Mouse (Mus musculus): ENCODE measurements around the gene Slit1.
A peak's percentile ranks its signal among the peaks of the same experiment; 100 is the strongest.

The Slit1 gene

GRCm38 (mm10) chr19:41743396-41743795, at the start of gene Slit1:
Gene Slit1, minus strand, starts transcription at chr19:41743665.
- DNase-seq (ENCODE audit: low spot score in 2 of 2): no peak

GRCm38 (mm10) chr19:41792934-41793486, 49.5 kb upstream of the Slit1 start:
- no peak for DNase-seq (ENCODE audit: low spot score in 2 of 2)

GRCm38 (mm10) chr19:41791384-41791783, 47.9 kb upstream of the Slit1 start:
- no peak for DNase-seq (ENCODE audit: low spot score in 2 of 2)

- no peak for DNase-seq (ENCODE audit: low spot score in 2 of 2)
These were observed 45.9 kb upstream of the Slit1 start for GRCm38 (mm10) chr19:41789110-41789961.

- DNase-seq (ENCODE audit: low spot score in 2 of 2): no peak
These were observed 43.4 kb upstream of the Slit1 start for GRCm38 (mm10) chr19:41786896-41787295.

GRCm38 (mm10) chr19:41777514-41777913, 34.0 kb upstream of the Slit1 start:
- DNase-seq (ENCODE audit: low spot score in 2 of 2): peak in 1 of 2 experiments; percentile 18

GRCm38 (mm10) chr19:41768711-41769110, 25.2 kb upstream of the Slit1 start:
- no peak for DNase-seq (ENCODE audit: low spot score in 2 of 2)

GRCm38 (mm10) chr19:41766628-41767027, 23.2 kb upstream of the Slit1 start:
- no peak for DNase-seq (ENCODE audit: low spot score in 2 of 2)

- peak; percentile 78 to 86 for DNase-seq (ENCODE audit: low spot score in 2 of 2)
These were observed 20.6 kb upstream of the Slit1 start for GRCm38 (mm10) chr19:41763870-41764660.

- peak in 1 of 2 experiments; percentile 11 for DNase-seq (ENCODE audit: low spot score in 2 of 2)
These were observed 18.1 kb upstream of the Slit1 start for GRCm38 (mm10) chr19:41761529-41761928.

GRCm38 (mm10) chr19:41759765-41760164, 16.3 kb upstream of the Slit1 start:
- no peak for DNase-seq (ENCODE audit: low spot score in 2 of 2)

- no peak for DNase-seq (ENCODE audit: low spot score in 2 of 2)
These were observed 15.8 kb upstream of the Slit1 start for GRCm38 (mm10) chr19:41759270-41759669.

GRCm38 (mm10) chr19:41754760-41755159, 11.3 kb upstream of the Slit1 start:
- DNase-seq (ENCODE audit: low spot score in 2 of 2): no peak

- no peak for DNase-seq (ENCODE audit: low spot score in 2 of 2)
These were observed 8.4 kb upstream of the Slit1 start for GRCm38 (mm10) chr19:41751906-41752305.

GRCm38 (mm10) chr19:41747436-41747835, 4.0 kb upstream of the Slit1 start:
- no peak for DNase-seq (ENCODE audit: low spot score in 2 of 2)

GRCm38 (mm10) chr19:41745941-41746557, 2.6 kb upstream of the Slit1 start:
- peak in 1 of 2 experiments; percentile 26 for DNase-seq (ENCODE audit: low spot score in 2 of 2)

GRCm38 (mm10) chr19:41738896-41739295, 4.6 kb downstream of the Slit1 start:
- DNase-seq (ENCODE audit: low spot score in 2 of 2): no peak

GRCm38 (mm10) chr19:41738429-41738805, 5.0 kb downstream of the Slit1 start:
- DNase-seq (ENCODE audit: low spot score in 2 of 2): no peak

- no peak for DNase-seq (ENCODE audit: low spot score in 2 of 2)
These were observed 5.6 kb downstream of the Slit1 start for GRCm38 (mm10) chr19:41737657-41738428.

- no peak for DNase-seq (ENCODE audit: low spot score in 2 of 2)
These were observed 8.8 kb downstream of the Slit1 start for GRCm38 (mm10) chr19:41734685-41735084.

GRCm38 (mm10) chr19:41725491-41725890, 18.0 kb downstream of the Slit1 start:
- DNase-seq (ENCODE audit: low spot score in 2 of 2): no peak
